Mouse (Mus musculus) lung, embryonic 15.5 days (tissue): ENCODE data around the gene Pkn2. TPM values are rescaled to one million over a fixed set of nuclear protein-coding genes. Genes with fewer than 3 reads are reported as not detected.

Experiments used
- ATAC-seq: fragments of 200-750 bp; cut with Nextera tagmentation; 2 replicates; pipeline ENCODE4 v1.8.0; 2017; ENCODE audit warnings: moderate number of reproducible peaks, borderline replicate concordance; ENCODE audit not compliant: low FRiP score, low TSS enrichment; ENCODE audit errors: extremely low read depth
- H3K27ac ChIP-seq: fragments of 300-500 bp; sonication (generic); 2 replicates; pipeline ENCODE4 v1.5.1; 2015; ENCODE audit warnings: moderate library complexity, mild to moderate bottlenecking, inconsistent platforms
- H3K27me3 ChIP-seq: fragments of 300-500 bp; sonication (generic); 2 replicates; pipeline ENCODE4 v1.6.1; 2015; ENCODE audit warnings: inconsistent platforms
- H3K36me3 ChIP-seq: fragments of 300-500 bp; sonication (generic); 2 replicates; pipeline ENCODE4 v1.6.1; 2015; ENCODE audit warnings: inconsistent platforms
- H3K4me1 ChIP-seq: fragments of 300-500 bp; sonication (generic); 2 replicates; pipeline ENCODE4 v1.6.1; 2015; ENCODE audit warnings: inconsistent platforms
- H3K4me2 ChIP-seq: fragments of 300-500 bp; sonication (generic); 2 replicates; pipeline ENCODE4 v1.6.1; 2015; ENCODE audit warnings: inconsistent platforms, mild to moderate bottlenecking, moderate library complexity
- H3K4me3 ChIP-seq: fragments of 300-500 bp; sonication (generic); 2 replicates; pipeline ENCODE4 v1.5.1; 2015; ENCODE audit warnings: mild to moderate bottlenecking, inconsistent platforms
- H3K9ac ChIP-seq: fragments of 300-500 bp; sonication (generic); 2 replicates; pipeline ENCODE4 v1.6.1; 2015; ENCODE audit warnings: inconsistent platforms
- H3K9me3 ChIP-seq: fragments of 300-500 bp; sonication (generic); 2 replicates; pipeline ENCODE4 v1.6.1; 2016; ENCODE audit warnings: inconsistent platforms
- WGBS: fragments of 180-500 bp; shearing (Covaris S2); methylation state at CpG from one replicate; pipeline ENCODE4 v1.1.7; 2015; 5-methylcytosine and 5-hydroxymethylcytosine counted together
- polyA plus RNA-seq: library from polyadenylated mRNA; unstranded; fragments of >200 nt; fragmentation: Nextera tagmentation; extraction: Ambion mirVana; gene quantifications from 2 replicates; pipeline ENCODE4 v1.2.1, GENCODE M21; 2015

Pkn2 gene
- polyA plus RNA-seq, 1 experiment from 2014 or later: 47.7 TPM

GRCm38 (mm10) chr3:142884594-142884993 lies 2.8 kb upstream of the Pkn2 start:
- Histone ChIP-seq H3K27ac (no peak overlapping the region), H3K36me3 (no peaks in the 10 kb centered on the region), H3K4me3 (no peak overlapping the region), H3K9ac (no peak overlapping the region), H3K9me3 (no peaks in the 10 kb centered on the region), H3K4me2 (no peak overlapping the region), H3K27me3 (no peaks in the 10 kb centered on the region), H3K4me1 (0 out of 2 replicates have a peak, but pooled peaks cover 5% of the 10 kb centered on the region)
- no peak for ATAC-seq

- Histone ChIP-seq H3K4me3 (peak overlapping the region; percentile 87), H3K4me2 (peak overlapping the region; percentile 47), H3K4me1 (0 out of 2 replicates have a peak, but pooled peaks cover 5% of the 10 kb centered on the region), H3K9me3 (no peaks in the 10 kb centered on the region), H3K27ac (peak overlapping the region; percentile 93), H3K9ac (peak overlapping the region; percentile 92), H3K27me3 (no peaks in the 10 kb centered on the region), H3K36me3 (no peaks in the 10 kb centered on the region)
- WGBS: under 1% methylated on average over 24 of the region's 40 CpGs
- ATAC-seq: peak; percentile 40; the same call in 1 of the 2 replicates
Measured at GRCm38 (mm10) chr3:142881589-142881871, 274 bp downstream of the Pkn2 start.

GRCm38 (mm10) chr3:142880790-142881588 lies 815 bp downstream of the Pkn2 start:
- peak overlapping the region; percentile 92 for H3K9ac ChIP-seq
- WGBS: under 1% methylated on average over 42 of the region's 72 CpGs
- peak overlapping the region; percentile 47 for H3K4me2 ChIP-seq
- H3K9me3 ChIP-seq: no peaks in the 10 kb centered on the region
- no peaks in the 10 kb centered on the region for H3K36me3 ChIP-seq
- 0 out of 2 replicates have a peak, but pooled peaks cover 5% of the 10 kb centered on the region for H3K4me1 ChIP-seq
- ATAC-seq: peak; percentile 19
- H3K27me3 ChIP-seq: no peaks in the 10 kb centered on the region
- H3K27ac ChIP-seq: peak overlapping the region; percentile 93
- H3K4me3 ChIP-seq: peak overlapping the region; percentile 87

GRCm38 (mm10) chr3:142863236-142863635 lies 18.6 kb downstream of the Pkn2 start:
- no peak overlapping the region for H3K4me2 ChIP-seq
- ATAC-seq: peak; percentile 57; the same call in 1 of the 2 replicates
- H3K9ac ChIP-seq: no peak overlapping the region
- H3K9me3 ChIP-seq: no peaks in the 10 kb centered on the region
- H3K4me3 ChIP-seq: no peak overlapping the region
- 65% methylated on average over 2 of the region's 2 CpGs for WGBS
- peaks cover 4% of the 10 kb centered on the region; the same call in 1 of the 2 replicates for H3K4me1 ChIP-seq
- H3K27me3 ChIP-seq: no peaks in the 10 kb centered on the region
- no peaks in the 10 kb centered on the region for H3K36me3 ChIP-seq
- peak overlapping the region; percentile 24; the same call in 1 of the 2 replicates for H3K27ac ChIP-seq

GRCm38 (mm10) chr3:142856832-142857231 lies 25.0 kb downstream of the Pkn2 start:
- WGBS: 49% methylated on average over 3 of the region's 3 CpGs
- Histone ChIP-seq H3K9me3 (no peaks in the 10 kb centered on the region), H3K4me3 (no peak overlapping the region), H3K36me3 (no peaks in the 10 kb centered on the region), H3K4me2 (no peak overlapping the region), H3K27me3 (no peaks in the 10 kb centered on the region), H3K9ac (no peak overlapping the region), H3K4me1 (no peaks in the 10 kb centered on the region; the same call in 1 of the 2 replicates), H3K27ac (no peak overlapping the region)
- no peak for ATAC-seq

- 58% methylated on average over 4 of the region's 4 CpGs for WGBS
- no peak for ATAC-seq
- Histone ChIP-seq H3K27ac (no peak overlapping the region), H3K4me1 (no peaks in the 10 kb centered on the region; the same call in 1 of the 2 replicates), H3K27me3 (no peaks in the 10 kb centered on the region), H3K4me3 (no peak overlapping the region), H3K4me2 (no peak overlapping the region), H3K9me3 (no peaks in the 10 kb centered on the region), H3K9ac (no peak overlapping the region), H3K36me3 (0 out of 2 replicates have a peak, but pooled peaks cover 2% of the 10 kb centered on the region)
Measured at GRCm38 (mm10) chr3:142855961-142856472, 25.8 kb downstream of the Pkn2 start.

GRCm38 (mm10) chr3:142852911-142853310 lies 28.9 kb downstream of the Pkn2 start:
- Histone ChIP-seq H3K4me1 (no peaks in the 10 kb centered on the region; the same call in 1 of the 2 replicates), H3K36me3 (0 out of 2 replicates have a peak, but pooled peaks cover 3% of the 10 kb centered on the region), H3K4me2 (no peak overlapping the region), H3K9me3 (no peaks in the 10 kb centered on the region), H3K27me3 (no peaks in the 10 kb centered on the region), H3K9ac (no peak overlapping the region), H3K27ac (no peak overlapping the region), H3K4me3 (no peak overlapping the region)
- WGBS: 89% methylated on average over 3 of the region's 3 CpGs
- no peak for ATAC-seq

- Histone ChIP-seq H3K4me3 (no peak overlapping the region), H3K4me2 (no peak overlapping the region), H3K27me3 (no peaks in the 10 kb centered on the region), H3K27ac (no peak overlapping the region), H3K9ac (no peak overlapping the region), H3K36me3 (0 out of 2 replicates have a peak, but pooled peaks cover 3% of the 10 kb centered on the region), H3K4me1 (no peaks in the 10 kb centered on the region; the same call in 1 of the 2 replicates), H3K9me3 (no peaks in the 10 kb centered on the region)
- WGBS: 32% methylated on average over 3 of the region's 3 CpGs
- no peak for ATAC-seq
Measured at GRCm38 (mm10) chr3:142851631-142852030, 30.2 kb downstream of the Pkn2 start.

GRCm38 (mm10) chr3:142839961-142840360 lies 41.8 kb downstream of the Pkn2 start:
- Histone ChIP-seq H3K4me1 (no peaks in the 10 kb centered on the region), H3K9me3 (no peaks in the 10 kb centered on the region), H3K9ac (no peak overlapping the region), H3K4me3 (no peak overlapping the region), H3K4me2 (no peak overlapping the region), H3K27ac (no peak overlapping the region), H3K36me3 (0 out of 2 replicates have a peak, but pooled peaks cover 3% of the 10 kb centered on the region), H3K27me3 (no peaks in the 10 kb centered on the region)
- WGBS: 66% methylated on average over 4 of the region's 4 CpGs
- no peak for ATAC-seq

- H3K27me3 ChIP-seq: no peaks in the 10 kb centered on the region
- no peaks in the 10 kb centered on the region for H3K9me3 ChIP-seq
- H3K9ac ChIP-seq: no peak overlapping the region
- no peaks in the 10 kb centered on the region for H3K4me1 ChIP-seq
- H3K36me3 ChIP-seq: peaks cover 7% of the 10 kb centered on the region; the same call in 1 of the 2 replicates
- no peak for ATAC-seq
- no peak overlapping the region for H3K27ac ChIP-seq
- H3K4me3 ChIP-seq: no peak overlapping the region
- 78% methylated on average over 4 of the region's 4 CpGs for WGBS
- H3K4me2 ChIP-seq: no peak overlapping the region
Measured at GRCm38 (mm10) chr3:142834761-142835160, 47.0 kb downstream of the Pkn2 start.

GRCm38 (mm10) chr3:142834024-142834423 lies 47.8 kb downstream of the Pkn2 start:
- 86% methylated on average over 4 of the region's 4 CpGs for WGBS
- Histone ChIP-seq H3K27ac (no peak overlapping the region), H3K27me3 (no peaks in the 10 kb centered on the region), H3K36me3 (peaks cover 8% of the 10 kb centered on the region), H3K9ac (no peak overlapping the region), H3K4me1 (no peaks in the 10 kb centered on the region), H3K9me3 (no peaks in the 10 kb centered on the region), H3K4me3 (no peak overlapping the region), H3K4me2 (no peak overlapping the region)
- no peak for ATAC-seq

GRCm38 (mm10) chr3:142832910-142833309 lies 48.9 kb downstream of the Pkn2 start:
- Histone ChIP-seq H3K27ac (no peak overlapping the region), H3K4me1 (no peaks in the 10 kb centered on the region), H3K9me3 (no peaks in the 10 kb centered on the region), H3K27me3 (no peaks in the 10 kb centered on the region), H3K36me3 (peaks cover 19% of the 10 kb centered on the region), H3K9ac (no peak overlapping the region), H3K4me2 (no peak overlapping the region), H3K4me3 (no peak overlapping the region)
- 94% methylated on average over 3 of the region's 3 CpGs for WGBS
- ATAC-seq: no peak
